8 mouse cellular contexts compared by ENCODE assay signal in genomic region chr11:116853512-116853928, GRCm38 (mm10). TPM values are rescaled to one million over a fixed set of nuclear protein-coding genes. Genes with fewer than 3 reads are reported as not detected.
DNase-seq lines count a peak whose midpoint lies in the region; ATAC-seq and TF ChIP-seq lines count a peak whose summit lies in the region.

No protein-coding gene starts in this region.

- peak overlapping the region; percentile 92 for H3K4me3 ChIP-seq in bone marrow, adult 2 months (replicated peaks; ENCODE audit: control insufficient read depth, low read depth, low read length)
- peak overlapping the region; percentile 99 for H3K4me3 ChIP-seq in embryonic facial prominence, embryonic 14.5 days (ENCODE audit: low read depth, low read length)
- peak overlapping the region; percentile 98 for H3K4me3 ChIP-seq in kidney, embryonic 14.5 days (ENCODE audit: low read length)

- H3K4me2 ChIP-seq in embryonic facial prominence, embryonic 14.5 days (ENCODE audit: low read depth, low read length): peak overlapping the region; percentile 67
- H3K4me2 ChIP-seq in kidney, embryonic 14.5 days (replicated peaks; ENCODE audit: low read depth, low read length): peak overlapping the region; percentile 59

- ATAC-seq in embryonic facial prominence, embryonic 14.5 days (ENCODE audit: low read depth): peak; percentile 90
- ATAC-seq in kidney, embryonic 14.5 days (ENCODE audit: low FRiP score, low TSS enrichment): peak; percentile 91

- no peaks in the 10 kb centered on the region for H3K9me3 ChIP-seq in embryonic facial prominence, embryonic 14.5 days (ENCODE audit: control insufficient read depth, low read length)
- H3K9me3 ChIP-seq in kidney, embryonic 14.5 days (ENCODE audit: control insufficient read depth, low read length): no peaks in the 10 kb centered on the region

- peaks cover 36% of the 10 kb centered on the region for H3K36me3 ChIP-seq in embryonic facial prominence, embryonic 14.5 days (ENCODE audit: control insufficient read depth, insufficient read depth, low read length)
- peaks cover 37% of the 10 kb centered on the region for H3K36me3 ChIP-seq in kidney, embryonic 14.5 days (ENCODE audit: control insufficient read depth, insufficient read depth, low read length)

- DNase-seq in A20 (ENCODE audit: low read depth, low spot score): peak; percentile 96
- peak; percentile 98 for DNase-seq in embryonic facial prominence, embryonic 14.5 days (ENCODE audit: low spot score)
- peak; percentile 96 for DNase-seq in heart, adult 8-10 months (ENCODE audit: low spot score)
- peak; percentile 97 for DNase-seq in liver
- DNase-seq in monocyte, adult 2 months (ENCODE audit: low read depth in 1 of 2, low spot score in 2 of 2): peak; percentile 89 to 95
- peak; percentile 96 to 98 for DNase-seq in spleen, postnatal 4 days (ENCODE audit: low spot score in 2 of 2)

- H3K27ac ChIP-seq in bone marrow, adult 2 months (ENCODE audit: control insufficient read depth, insufficient read depth, low read depth, low read length, poor library complexity): peak overlapping the region; percentile 99
- H3K27ac ChIP-seq in embryonic facial prominence, embryonic 14.5 days (replicated peaks; ENCODE audit: low read depth, low read length): peak overlapping the region; percentile 99
- H3K27ac ChIP-seq in kidney, embryonic 14.5 days (ENCODE audit: low read depth, low read length): peak overlapping the region; percentile 97

- TF ChIP-seq CTCF in bone marrow, adult 2 months (IDR thresholded peaks at IDR 0.05; ENCODE audit: control insufficient read depth, insufficient read depth, low read length): no peak

- H3K4me1 ChIP-seq in bone marrow, adult 2 months (ENCODE audit: control insufficient read depth, insufficient read depth, low read length): no peaks in the 10 kb centered on the region; the same call in none of the 2 replicates
- H3K4me1 ChIP-seq in embryonic facial prominence, embryonic 14.5 days (ENCODE audit: control insufficient read depth, insufficient read depth, low read length): peaks cover 12% of the 10 kb centered on the region
- H3K4me1 ChIP-seq in kidney, embryonic 14.5 days (ENCODE audit: control insufficient read depth, insufficient read depth, low read length): peaks cover 11% of the 10 kb centered on the region; the same call in 1 of the 2 replicates

- TF ChIP-seq POLR2A in bone marrow, adult 2 months (IDR thresholded peaks at IDR 0.05; ENCODE audit: borderline replicate concordance, control insufficient read depth, low read depth, low read length): peak; percentile 86; the same call in 1 of the 2 replicates

- under 1% methylated on average over 36 of the region's 36 CpGs for WGBS in bone marrow, adult 2 months
- WGBS in embryonic facial prominence, embryonic 14.5 days: 0% methylated on average over 29 of the region's 36 CpGs
- under 1% methylated on average over 36 of the region's 36 CpGs for WGBS in kidney, embryonic 14.5 days

- H3K27me3 ChIP-seq in embryonic facial prominence, embryonic 14.5 days (replicated peaks; ENCODE audit: control insufficient read depth, insufficient read depth, low read length): no peaks in the 10 kb centered on the region
- H3K27me3 ChIP-seq in kidney, embryonic 14.5 days (ENCODE audit: control insufficient read depth, insufficient read depth, low read length): no peaks in the 10 kb centered on the region

- H3K9ac ChIP-seq in embryonic facial prominence, embryonic 14.5 days (ENCODE audit: low read depth, low read length): peak overlapping the region; percentile 99
- peak overlapping the region; percentile 100 for H3K9ac ChIP-seq in kidney, embryonic 14.5 days (ENCODE audit: low read depth, low read length)

RNA-seq across cellular contexts. Expression of gene Srsf2, which starts 0.6 kb away (rescaled TPM):
- polyA plus RNA-seq in bone marrow, adult 2 months (2011; ENCODE audit: insufficient read depth, insufficient read length, low replicate concordance, missing spikeins): 438 and 524 TPM in 2 replicates
- 663 and 697 TPM in 2 replicates for polyA plus RNA-seq in embryonic facial prominence, embryonic 14.5 days (2014; fragmentation: Nextera tagmentation; extraction: Ambion mirVana)
- 100 to 1,000 TPM in 2 of 4 experiments, 10 to 100 TPM in 2; 85.5 to 126 (median 103) TPM for total RNA-seq in heart, adult 8-10 months (2022)
- polyA plus RNA-seq in kidney, embryonic 14.5 days (2014; fragmentation: Nextera tagmentation; extraction: Ambion mirVana): 981 and 1,041 TPM in 2 replicates

RNA-seq across cellular contexts. Expression of gene Mfsd11, which starts 1.3 kb away (rescaled TPM):
- 6.2 and 26.4 TPM in 2 replicates for polyA plus RNA-seq in bone marrow, adult 2 months (2011; ENCODE audit: insufficient read depth, insufficient read length, low replicate concordance, missing spikeins)
- 42.8 and 43.9 TPM in 2 replicates for polyA plus RNA-seq in embryonic facial prominence, embryonic 14.5 days (2014; fragmentation: Nextera tagmentation; extraction: Ambion mirVana)
- total RNA-seq in heart, adult 8-10 months (2022): 10 to 100 TPM; 27.3 to 33.6 (median 29.7) TPM
- polyA plus RNA-seq in kidney, embryonic 14.5 days (2014; fragmentation: Nextera tagmentation; extraction: Ambion mirVana): 24.9 and 35.0 TPM in 2 replicates

RNA-seq across cellular contexts. Expression of gene Jmjd6, which starts 10.3 kb away (rescaled TPM):
- polyA plus RNA-seq in bone marrow, adult 2 months (2011; ENCODE audit: insufficient read depth, insufficient read length, low replicate concordance, missing spikeins): 17.3 and 41.8 TPM in 2 replicates
- 72.9 and 74.8 TPM in 2 replicates for polyA plus RNA-seq in embryonic facial prominence, embryonic 14.5 days (2014; fragmentation: Nextera tagmentation; extraction: Ambion mirVana)
- 10 to 100 TPM; 28.5 to 39.4 (median 35.9) TPM for total RNA-seq in heart, adult 8-10 months (2022)
- 68.6 and 72.7 TPM in 2 replicates for polyA plus RNA-seq in kidney, embryonic 14.5 days (2014; fragmentation: Nextera tagmentation; extraction: Ambion mirVana)

RNA-seq across cellular contexts. Expression of gene Mettl23, which starts 10.4 kb away (rescaled TPM):
- 21.3 and 52.9 TPM in 2 replicates for polyA plus RNA-seq in bone marrow, adult 2 months (2011; ENCODE audit: insufficient read depth, insufficient read length, low replicate concordance, missing spikeins)
- polyA plus RNA-seq in embryonic facial prominence, embryonic 14.5 days (2014; fragmentation: Nextera tagmentation; extraction: Ambion mirVana): 75.8 and 77.4 TPM in 2 replicates
- total RNA-seq in heart, adult 8-10 months (2022): 10 to 100 TPM; 36.9 to 38.6 (median 38.1) TPM
- 56.5 and 64.6 TPM in 2 replicates for polyA plus RNA-seq in kidney, embryonic 14.5 days (2014; fragmentation: Nextera tagmentation; extraction: Ambion mirVana)

RNA-seq across cellular contexts. Expression of gene Mxra7, which starts 25.7 kb away (rescaled TPM):
- 1.7 and 6.6 TPM in 2 replicates for polyA plus RNA-seq in bone marrow, adult 2 months (2011; ENCODE audit: insufficient read depth, insufficient read length, low replicate concordance, missing spikeins)
- polyA plus RNA-seq in embryonic facial prominence, embryonic 14.5 days (2014; fragmentation: Nextera tagmentation; extraction: Ambion mirVana): 17.3 and 17.6 TPM in 2 replicates
- total RNA-seq in heart, adult 8-10 months (2022): 10 to 100 TPM; 14.2 to 20.8 (median 18.2) TPM
- polyA plus RNA-seq in kidney, embryonic 14.5 days (2014; fragmentation: Nextera tagmentation; extraction: Ambion mirVana): 11.1 and 16.0 TPM in 2 replicates

Comparison
In these comparisons a context has a peak if more than half of its experiments do, and no peak if none do; other contexts are left out.
1. Peak in every context shown above with its lines: DNase-seq, ATAC-seq, H3K4me3 ChIP-seq and H3K27ac ChIP-seq.